Mouse (Mus musculus) heart, postnatal 0 days (tissue): ENCODE data around the gene Mocs1.

Experiments used
- CTCF ChIP-seq: IDR thresholded peaks from 2 replicates; pipeline ENCODE4 v1.5.1; 2016; ENCODE audit warnings: antibody characterized with exemption, control low read depth, low read depth
- EP300 ChIP-seq: IDR thresholded peaks from 2 replicates; pipeline ENCODE4 v1.6.1; 2016; ENCODE audit warnings: antibody characterized with exemption, low read depth

DNA sequence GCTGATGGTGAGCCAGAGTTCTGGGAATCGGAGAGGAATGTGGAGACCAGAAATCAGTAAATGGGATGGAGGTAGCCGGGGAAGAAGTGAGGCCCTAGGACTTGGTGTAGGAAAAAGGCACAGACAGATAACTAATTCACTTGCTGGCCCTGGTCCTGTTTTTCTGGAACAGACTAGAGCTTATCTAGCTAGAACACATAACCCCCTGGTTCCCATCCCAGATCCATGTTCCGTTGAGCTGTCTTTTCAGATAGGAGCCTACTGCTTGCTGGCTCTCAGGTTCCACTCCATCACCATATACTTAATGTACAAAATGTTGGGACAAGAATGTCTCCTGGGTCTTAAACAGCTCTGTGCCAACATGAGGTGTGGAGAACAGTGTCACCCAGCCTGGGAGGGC, 29.7 kb downstream of the Mocs1 start:
- TF ChIP-seq CTCF (no peak), EP300 (no peak)
